Mouse (Mus musculus) kidney, postnatal 36 days (tissue): ENCODE measurements around the gene Hoxb8.

Source experiments
- DNase-seq, 2 experiments: peaks; one replicate each; pipeline ENCODE4 v3.0.0; 2021 to 2022; ENCODE audit warnings: mixed read lengths in 2 of 2

The Hoxb8 gene

GRCm38 (mm10) chr11:96285771-96286738 is 4.3 kb downstream of the Hoxb8 start, which contains the start of gene Hoxb7:
Gene Hoxb7 (plus strand): TSS chr11:96286623.
- peak; percentile 90 to 94 for DNase-seq

- DNase-seq = peak in 1 of 2 experiments; percentile 83
Observed at GRCm38 (mm10) chr11:96286739-96287385, 5.2 kb downstream of the Hoxb8 start.

GRCm38 (mm10) chr11:96287411-96287810 is 5.7 kb downstream of the Hoxb8 start:
- no peak for DNase-seq

- no peak for DNase-seq
Observed at GRCm38 (mm10) chr11:96288455-96289221, 6.9 kb downstream of the Hoxb8 start.

- peak in 1 of 2 experiments; percentile 55 for DNase-seq
Observed at GRCm38 (mm10) chr11:96289293-96289692, 7.6 kb downstream of the Hoxb8 start.

GRCm38 (mm10) chr11:96289837-96290236 is 8.1 kb downstream of the Hoxb8 start:
- DNase-seq = no peak

- peak in 1 of 2 experiments; percentile 60 for DNase-seq
Observed at GRCm38 (mm10) chr11:96290705-96291355, 9.1 kb downstream of the Hoxb8 start.

- DNase-seq = peak; percentile 88 to 90
Observed at GRCm38 (mm10) chr11:96291681-96292564, 10.2 kb downstream of the Hoxb8 start, which contains the start of gene Hoxb6. Gene Hoxb6 (plus strand): TSS chr11:96292476.

- DNase-seq = peak in 1 of 2 experiments; percentile 65
Observed at GRCm38 (mm10) chr11:96292565-96293301, 11.0 kb downstream of the Hoxb8 start.

- DNase-seq = peak in 1 of 2 experiments; percentile 74
Observed at GRCm38 (mm10) chr11:96293302-96293921, 11.7 kb downstream of the Hoxb8 start.

GRCm38 (mm10) chr11:96294245-96295091 is 12.8 kb downstream of the Hoxb8 start:
- DNase-seq = peak; percentile 93 to 95

GRCm38 (mm10) chr11:96295092-96295835 is 13.6 kb downstream of the Hoxb8 start:
- peak; percentile 92 to 94 for DNase-seq

GRCm38 (mm10) chr11:96296997-96297396 is 15.3 kb downstream of the Hoxb8 start:
- DNase-seq = no peak

- no peak for DNase-seq
Observed at GRCm38 (mm10) chr11:96297428-96297827, 15.7 kb downstream of the Hoxb8 start.

GRCm38 (mm10) chr11:96297968-96298635 is 16.4 kb downstream of the Hoxb8 start:
- no peak for DNase-seq

GRCm38 (mm10) chr11:96298895-96299667 is 17.4 kb downstream of the Hoxb8 start:
- peak; percentile 93 to 94 for DNase-seq

- DNase-seq = no peak
Observed at GRCm38 (mm10) chr11:96299781-96300180, 18.1 kb downstream of the Hoxb8 start.
